Mouse (Mus musculus) embryonic fibroblast, embryonic 13.5 days (primary cell): ENCODE results near the gene Trim56.

Source experiments
- CTCF ChIP-seq: IDR thresholded peaks from 2 replicates; pipeline ENCODE4 v1.5.1; 2011; ENCODE audit warnings: mild to moderate bottlenecking, control low read depth, low read length, moderate library complexity, borderline replicate concordance; ENCODE audit not compliant: insufficient read depth
- POLR2A ChIP-seq: IDR thresholded peaks from 2 replicates; pipeline ENCODE4 v1.6.1; 2011; ENCODE audit warnings: low read depth, mild to moderate bottlenecking, control low read depth, low read length, moderate library complexity

DNA sequence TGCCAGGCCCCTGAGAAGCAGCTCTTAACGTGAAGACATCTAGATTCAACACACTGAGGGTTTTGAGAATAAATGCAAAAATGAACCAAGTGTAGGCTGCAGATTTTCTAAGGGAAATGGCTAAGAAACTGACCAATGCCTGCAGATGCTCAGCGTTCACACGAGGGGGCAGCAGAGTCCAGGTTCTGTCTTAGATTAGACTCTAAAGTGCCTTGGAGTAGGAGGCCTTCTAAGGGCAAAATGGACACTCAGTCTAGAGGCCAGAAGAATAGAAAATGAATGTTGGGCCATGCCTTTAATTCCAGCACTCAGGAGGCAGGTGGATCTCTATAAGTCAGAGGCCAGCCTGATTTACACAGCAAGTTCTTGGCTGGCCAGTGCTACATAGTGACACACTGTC is 15.5 kb upstream of the Trim56 start:
- peak; percentile 80 for TF ChIP-seq CTCF
- no peak for TF ChIP-seq POLR2A
